Mouse (Mus musculus) E14TG2a.4 (cell line): ENCODE results near the gene Thap8.

ENCODE experiments used
- H3K27me3 ChIP-seq: 2 replicates; pipeline ENCODE4 v1.6.1; 2014; ENCODE audit warnings: low read length, control low read depth; ENCODE audit not compliant: insufficient read depth
- H3K36me3 ChIP-seq: 2 replicates; pipeline ENCODE4 v1.6.1; 2014; ENCODE audit warnings: low read length, control low read depth; ENCODE audit not compliant: insufficient read depth
- H3K4me1 ChIP-seq: replicated peaks from 2 replicates; pipeline ENCODE4 v1.6.1; 2014; ENCODE audit warnings: low read depth, low read length, control low read depth
- H3K4me3 ChIP-seq: replicated peaks from 2 replicates; pipeline ENCODE4 v1.5.1; 2014; ENCODE audit warnings: mild to moderate bottlenecking, low read length
- H3K9me3 ChIP-seq: 2 replicates; pipeline ENCODE4 v1.6.1; 2014; ENCODE audit warnings: low read length, control low read depth
- CTCF ChIP-seq: conservative IDR thresholded peaks from 2 replicates; pipeline ENCODE4 v1.5.1; 2014; ENCODE audit warnings: low read length
- NANOG ChIP-seq: IDR thresholded peaks from 2 replicates; pipeline ENCODE4 v1.6.1; 2014; ENCODE audit warnings: borderline replicate concordance, low read length, mixed read lengths
- POU5F1 ChIP-seq: IDR thresholded peaks from 2 replicates; pipeline ENCODE4 v1.6.1; 2014; ENCODE audit warnings: low read length, borderline replicate concordance

Thap8 gene

DNA sequence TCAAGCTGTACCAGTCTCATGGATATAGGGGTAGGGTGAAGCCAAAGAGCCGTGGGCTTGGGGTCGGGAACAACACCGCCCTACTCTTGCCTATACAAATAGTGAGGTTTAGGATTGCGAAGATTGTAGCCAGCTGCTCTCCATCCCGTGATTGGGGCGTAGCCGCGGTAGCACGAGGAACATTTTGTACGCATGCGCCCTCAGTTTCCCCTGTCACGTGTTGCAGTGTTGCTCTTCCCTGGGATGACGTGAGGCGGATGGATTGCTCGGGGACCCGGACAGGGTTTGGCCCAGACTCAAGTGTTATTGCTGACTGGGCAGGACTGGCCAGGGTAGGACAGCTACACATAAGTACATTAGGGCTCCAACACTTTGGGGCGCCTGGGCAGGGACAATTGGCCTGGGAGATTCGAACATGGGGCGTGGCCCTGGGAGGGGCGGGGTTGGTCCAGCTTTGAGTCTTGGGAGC is 810 bp downstream of the Thap8 start:
- peaks cover 61% of the 10 kb centered on the region for H3K4me1 ChIP-seq
- H3K36me3 ChIP-seq: peaks cover 25% of the 10 kb centered on the region
- no peaks in the 10 kb centered on the region for H3K9me3 ChIP-seq
- TF ChIP-seq POU5F1 (no peak), NANOG (no peak), CTCF (no peak)
- H3K27me3 ChIP-seq: no peaks in the 10 kb centered on the region
- peak overlapping the region; percentile 98 for H3K4me3 ChIP-seq

DNA sequence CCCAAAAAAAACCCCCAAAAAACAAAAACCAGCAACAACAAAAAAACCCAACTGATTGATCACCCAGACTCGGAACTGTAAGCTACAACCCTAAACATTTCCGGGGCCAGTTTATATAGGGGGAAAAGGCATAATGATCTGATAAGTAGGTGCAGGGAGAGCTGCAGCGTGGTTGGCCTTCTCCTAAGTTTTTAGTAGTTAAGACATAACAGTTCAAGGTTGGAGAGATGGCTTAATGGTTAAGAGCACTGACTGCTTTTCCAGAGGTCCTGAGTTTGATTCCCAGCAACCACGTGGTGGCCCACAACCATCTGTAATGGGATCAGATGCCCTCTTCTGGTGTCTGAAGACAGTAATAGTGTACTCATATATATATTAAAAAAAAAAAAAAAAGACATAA is 1.6 kb downstream of the Thap8 start:
- peaks cover 19% of the 10 kb centered on the region for H3K36me3 ChIP-seq
- H3K4me1 ChIP-seq: peaks cover 63% of the 10 kb centered on the region
- peak overlapping the region; percentile 98 for H3K4me3 ChIP-seq
- H3K9me3 ChIP-seq: no peaks in the 10 kb centered on the region
- no peak for TF ChIP-seq CTCF
- TF ChIP-seq POU5F1: no peak
- no peak for TF ChIP-seq NANOG
- no peaks in the 10 kb centered on the region for H3K27me3 ChIP-seq

DNA sequence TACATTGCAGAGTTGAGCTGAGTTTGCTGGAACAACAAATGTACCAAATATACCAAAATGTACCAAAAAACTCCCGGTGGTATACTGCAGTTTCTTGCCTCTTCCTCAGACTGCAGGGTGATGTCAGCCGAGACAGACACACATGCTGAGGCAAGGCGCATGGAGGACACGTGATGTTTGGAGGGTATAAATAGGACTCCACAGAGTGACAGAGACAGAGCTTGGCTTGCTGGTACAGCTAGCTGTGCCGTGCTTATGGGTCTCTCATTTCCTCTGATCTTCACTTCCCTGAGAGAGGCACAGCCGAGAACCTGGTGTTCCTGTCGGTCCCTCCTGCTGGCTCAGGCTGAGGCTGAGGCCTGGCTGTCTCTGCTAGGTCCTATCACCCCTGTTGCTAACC is 2.8 kb downstream of the Thap8 start:
- TF ChIP-seq POU5F1: no peak
- TF ChIP-seq NANOG: no peak
- no peak for TF ChIP-seq CTCF
- H3K4me3 ChIP-seq: no peak overlapping the region
- no peaks in the 10 kb centered on the region for H3K9me3 ChIP-seq
- H3K4me1 ChIP-seq: peaks cover 65% of the 10 kb centered on the region
- H3K27me3 ChIP-seq: no peaks in the 10 kb centered on the region
- H3K36me3 ChIP-seq: peaks cover 9% of the 10 kb centered on the region

DNA sequence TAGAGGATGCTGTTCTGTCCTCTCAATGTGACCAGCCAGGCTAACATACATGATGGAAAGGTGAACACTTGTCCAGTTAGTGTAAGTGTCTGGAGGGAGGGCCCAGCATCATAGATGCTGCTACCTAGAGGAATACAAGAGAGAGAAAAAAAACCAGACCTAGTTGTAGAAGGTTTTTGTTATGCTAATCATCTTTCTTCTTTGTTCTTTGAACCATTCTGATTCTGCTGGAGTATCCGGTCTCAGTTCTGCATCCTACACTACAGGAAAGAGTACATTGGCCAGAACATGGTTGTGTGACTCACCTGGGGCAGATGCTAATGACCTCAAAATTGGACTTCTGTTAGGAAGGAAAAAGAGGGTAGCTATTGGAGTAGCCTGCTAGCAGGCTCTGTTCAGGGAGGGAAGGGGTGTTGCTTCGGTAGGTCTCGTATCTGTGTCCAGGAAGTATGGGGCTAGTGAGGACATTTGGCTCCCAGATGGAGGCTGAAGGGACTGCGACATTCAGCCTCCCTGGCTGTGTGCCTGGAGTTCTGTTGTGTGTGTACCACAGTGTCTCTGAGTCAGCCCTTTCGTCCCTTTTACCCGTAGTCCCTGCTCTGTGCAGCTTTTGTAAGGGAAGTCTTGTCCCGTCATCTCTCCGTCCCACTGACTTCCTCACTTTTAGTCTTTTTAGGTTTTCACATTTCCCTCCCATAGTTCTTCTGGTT is 7.0 kb downstream of the Thap8 start:
- Histone ChIP-seq H3K27me3 (no peaks in the 10 kb centered on the region), H3K36me3 (no peaks in the 10 kb centered on the region), H3K4me3 (no peak overlapping the region), H3K4me1 (peaks cover 68% of the 10 kb centered on the region), H3K9me3 (no peaks in the 10 kb centered on the region)
- TF ChIP-seq CTCF (no peak), POU5F1 (no peak), NANOG (no peak)

DNA sequence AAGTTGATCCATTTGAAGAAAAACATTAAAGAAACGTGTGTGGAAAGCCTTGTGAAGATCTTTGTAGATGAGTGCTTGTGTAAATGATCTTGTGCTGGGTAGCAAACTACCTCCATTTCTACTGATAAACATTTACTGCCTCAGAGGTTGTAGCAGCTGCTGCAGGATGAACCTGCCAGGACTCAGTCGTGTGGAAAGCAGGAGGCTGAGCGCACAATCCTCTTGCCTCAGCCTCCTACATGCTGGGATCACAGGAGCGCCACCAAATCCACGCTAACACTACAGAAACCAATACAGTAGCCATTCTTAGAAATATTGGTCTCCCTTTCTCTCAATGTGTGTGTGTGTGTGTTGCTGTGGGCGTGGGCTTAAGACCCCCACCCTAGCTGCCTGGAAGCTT is 8.2 kb downstream of the Thap8 start:
- no peaks in the 10 kb centered on the region for H3K27me3 ChIP-seq
- no peaks in the 10 kb centered on the region for H3K36me3 ChIP-seq
- TF ChIP-seq POU5F1 (no peak), NANOG (no peak), CTCF (no peak)
- H3K4me3 ChIP-seq: no peak overlapping the region
- H3K4me1 ChIP-seq: peaks cover 62% of the 10 kb centered on the region
- no peaks in the 10 kb centered on the region for H3K9me3 ChIP-seq

DNA sequence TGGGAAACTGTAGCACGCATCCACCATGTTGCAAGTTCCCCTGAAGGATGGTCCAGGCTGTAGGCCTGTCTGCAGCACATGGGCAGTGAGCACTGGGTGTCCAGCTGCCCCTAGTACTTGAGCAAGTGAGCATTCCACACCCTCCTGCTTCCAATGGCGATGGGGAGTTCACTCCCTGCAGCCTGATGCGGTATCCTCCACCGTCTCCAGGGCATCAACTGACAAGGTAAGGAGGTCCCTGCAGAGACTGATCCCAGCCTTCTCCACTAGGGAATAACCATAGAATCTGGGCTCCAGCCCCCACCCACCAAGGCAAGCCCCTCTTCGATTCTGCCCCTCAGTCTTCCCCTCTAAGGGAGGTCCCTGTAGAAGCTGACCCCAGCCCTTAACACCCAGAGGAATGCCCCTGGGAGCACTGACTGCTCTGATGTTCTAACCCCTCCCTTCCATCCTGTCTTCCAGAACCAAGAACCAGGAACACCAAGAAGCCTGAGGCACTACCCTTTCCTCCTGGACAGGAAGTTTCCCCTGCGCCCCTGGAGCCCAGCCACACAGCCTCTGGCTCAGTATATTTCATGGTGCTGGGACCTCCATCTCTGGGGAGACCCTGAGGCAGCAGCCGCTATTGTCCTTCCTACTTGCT is 9.3 kb downstream of the Thap8 start:
- TF ChIP-seq POU5F1: no peak
- TF ChIP-seq CTCF: no peak
- TF ChIP-seq NANOG: no peak
- H3K4me1 ChIP-seq: peaks cover 61% of the 10 kb centered on the region
- H3K9me3 ChIP-seq: no peaks in the 10 kb centered on the region
- H3K36me3 ChIP-seq: no peaks in the 10 kb centered on the region
- no peaks in the 10 kb centered on the region for H3K27me3 ChIP-seq
- H3K4me3 ChIP-seq: peak overlapping the region; percentile 50

DNA sequence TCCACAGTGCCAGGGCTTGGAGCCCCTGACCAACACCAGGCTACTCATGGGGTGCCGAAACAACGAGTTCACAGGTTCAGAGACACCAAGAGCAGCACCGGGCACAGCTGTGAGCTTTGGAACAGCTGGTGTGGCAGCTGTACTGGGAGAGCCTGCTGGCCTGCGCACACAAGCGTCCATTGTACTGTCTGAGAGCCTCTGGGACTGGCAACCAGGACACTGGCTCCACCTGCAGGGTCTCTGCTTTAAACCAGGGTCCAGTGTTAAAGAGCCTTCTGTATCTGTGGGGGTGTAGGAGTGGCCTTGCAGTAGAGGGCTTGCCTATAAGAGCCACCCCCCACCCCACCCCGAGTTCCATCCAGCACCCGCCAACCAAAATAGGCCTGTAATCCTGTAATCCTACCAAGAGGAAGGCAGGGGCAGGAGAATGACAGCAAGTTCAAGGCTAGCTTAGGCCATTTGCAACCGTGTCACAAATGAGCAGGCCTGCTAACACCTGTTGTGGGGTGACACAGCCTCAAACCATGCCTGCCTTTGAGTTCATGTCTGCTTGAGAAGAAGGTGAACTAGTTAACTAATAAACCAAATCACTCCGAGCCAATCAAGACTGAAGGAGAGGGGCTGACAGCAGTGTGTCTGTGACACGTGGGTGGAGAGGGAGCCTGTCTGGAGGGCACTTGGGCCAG is 10.0 kb downstream of the Thap8 start:
- TF ChIP-seq CTCF (no peak), NANOG (no peak), POU5F1 (no peak)
- no peaks in the 10 kb centered on the region for H3K9me3 ChIP-seq
- peaks cover 61% of the 10 kb centered on the region for H3K4me1 ChIP-seq

DNA sequence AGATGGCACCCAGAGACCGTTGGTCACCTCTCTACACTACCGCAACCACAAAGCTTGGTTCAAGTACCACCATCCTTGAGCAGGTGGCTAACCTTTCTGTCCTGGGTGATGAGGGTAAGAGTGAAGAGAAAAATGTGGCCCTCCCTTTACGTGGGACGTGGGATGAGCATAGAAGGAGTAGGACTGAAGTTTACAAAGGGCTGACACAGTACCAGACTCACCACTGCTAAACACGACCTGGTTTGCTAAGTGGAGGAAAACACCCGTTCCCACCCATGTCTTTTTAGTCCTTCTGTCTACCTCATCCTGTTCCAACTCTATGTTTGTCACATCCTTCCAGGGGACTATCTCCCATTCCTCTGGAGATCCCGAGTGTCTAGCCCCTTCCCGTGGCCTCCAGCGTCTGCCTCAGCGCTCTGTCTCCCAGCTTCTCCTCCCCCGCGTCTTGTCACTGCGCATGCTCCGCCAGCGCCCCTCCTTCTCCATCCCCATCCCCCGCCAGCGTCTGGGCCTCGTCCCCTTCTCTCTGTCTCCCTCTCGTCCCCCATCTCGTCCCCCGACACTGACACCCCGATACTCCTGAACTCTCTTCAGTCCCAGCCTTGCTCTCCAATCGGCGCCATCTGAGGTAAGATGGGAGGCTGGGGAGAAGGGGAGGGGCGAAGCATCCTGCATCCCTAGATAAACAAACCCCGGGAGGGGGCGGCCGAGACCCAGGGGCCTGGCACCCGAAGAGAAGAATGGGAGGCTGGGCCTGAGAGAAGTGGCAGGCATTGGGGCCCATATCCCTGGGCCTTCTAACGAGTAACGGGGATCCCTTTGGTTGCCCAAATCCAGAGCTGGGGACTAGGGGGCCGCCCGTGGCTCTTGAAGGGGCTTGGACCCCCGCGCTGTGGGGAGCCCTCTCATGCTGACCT is 11.6 kb downstream of the Thap8 start, which contains the start of gene Clip3:
TSS of gene Clip3 (plus strand) at position 514 of the 917 bp plus-strand sequence.
- H3K9me3 ChIP-seq: no peaks in the 10 kb centered on the region
- no peak for TF ChIP-seq CTCF
- TF ChIP-seq POU5F1: no peak
- no peak for TF ChIP-seq NANOG
- H3K27me3 ChIP-seq: no peaks in the 10 kb centered on the region
- H3K4me1 ChIP-seq: peaks cover 58% of the 10 kb centered on the region
- H3K4me3 ChIP-seq: peak within 1 kb of the TSS; percentile 83
- H3K36me3 ChIP-seq: no peaks in the 10 kb centered on the region

More for the DNA sequence above, 10.0 kb downstream of the Thap8 start:
- Histone ChIP-seq H3K36me3 (no peaks in the 10 kb centered on the region), H3K27me3 (no peaks in the 10 kb centered on the region), H3K4me3 (peak overlapping the region; percentile 50)
